In the genomic region with DNA sequence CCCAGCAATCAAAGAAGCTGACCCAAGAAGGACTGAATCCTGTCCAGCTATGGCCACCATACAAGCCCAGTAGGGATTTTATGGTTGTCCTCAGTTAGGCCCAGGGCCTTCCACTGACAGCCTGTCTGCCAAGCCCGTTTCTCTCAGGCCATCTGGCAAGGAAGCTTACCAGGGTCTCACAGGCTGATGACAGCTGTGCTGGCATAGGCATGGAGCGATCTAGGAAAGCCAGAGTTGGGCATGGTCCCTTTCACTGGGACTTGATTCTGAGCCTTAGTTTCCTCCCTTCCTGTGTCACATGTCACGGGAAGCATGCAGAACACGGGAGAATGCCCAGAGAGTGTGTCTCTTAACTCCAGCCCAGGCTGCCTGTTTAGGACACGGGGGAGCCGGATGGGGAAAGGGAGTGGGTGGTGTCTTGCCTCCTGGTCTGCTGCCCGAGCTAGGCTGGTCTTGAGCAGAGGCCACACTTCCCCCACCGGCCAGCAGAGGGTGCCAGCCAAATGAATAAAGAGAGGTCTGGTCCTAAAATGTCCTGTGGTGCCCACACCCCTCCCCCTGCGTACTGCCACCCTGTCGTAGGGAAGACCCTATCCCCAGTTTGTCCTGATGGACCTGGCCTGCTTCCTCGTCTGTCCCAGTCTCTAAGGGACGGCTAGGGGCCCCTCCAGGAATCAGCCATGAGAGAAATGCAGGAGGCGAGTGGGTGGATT, we compare ENCODE assay signal across 8 mouse cellular contexts. TPM values are rescaled to one million over a fixed set of nuclear protein-coding genes. Genes with fewer than 3 reads are reported as not detected.
A peak's percentile ranks its signal among the peaks of the same experiment; 100 is the strongest.
DNase-seq lines count a peak whose midpoint lies in the region; ATAC-seq and TF ChIP-seq lines count a peak whose summit lies in the region.

No protein-coding gene starts in this region.

- H3K9ac ChIP-seq in heart, adult 2 months (ENCODE audit: low read depth, low read length): no peak overlapping the region
- H3K9ac ChIP-seq in limb, embryonic 14.5 days (ENCODE audit: low read depth, low read length, severe bottlenecking): no peak overlapping the region
- H3K9ac ChIP-seq in neural tube, embryonic 11.5 days (ENCODE audit: low read length): no peak overlapping the region

- H3K4me2 ChIP-seq in limb, embryonic 14.5 days (replicated peaks; ENCODE audit: low read depth, low read length, severe bottlenecking): no peak overlapping the region
- H3K4me2 ChIP-seq in neural tube, embryonic 11.5 days (ENCODE audit: low read depth): no peak overlapping the region

- peaks cover 3% of the 10 kb centered on the region for H3K4me1 ChIP-seq in heart, adult 2 months (ENCODE audit: control insufficient read depth, insufficient read depth, low read length)
- H3K4me1 ChIP-seq in limb, embryonic 14.5 days (ENCODE audit: control insufficient read depth, insufficient read depth, low read length): peaks cover 30% of the 10 kb centered on the region
- H3K4me1 ChIP-seq in neural tube, embryonic 11.5 days (ENCODE audit: control insufficient read depth, insufficient read depth, low read length): peaks cover 15% of the 10 kb centered on the region
- peaks cover 2% of the 10 kb centered on the region for H3K4me1 ChIP-seq in testis, adult 2 months (ENCODE audit: control insufficient read depth, insufficient read depth, low read length)

- WGBS in heart, adult 2 months: 18% methylated on average over 13 of the region's 13 CpGs
- WGBS in limb, embryonic 14.5 days: 31% methylated on average over 13 of the region's 13 CpGs
- 34% methylated on average over 13 of the region's 13 CpGs for WGBS in neural tube, embryonic 11.5 days

- peak; percentile 73; the same call in 1 of the 2 replicates for TF ChIP-seq EP300 in heart, adult 2 months (IDR thresholded peaks at IDR 0.05; ENCODE audit: insufficient read depth, low read depth, low read length)

- peak; percentile 81 for DNase-seq in 3T3-L1 (ENCODE audit: low read depth, low spot score)
- peak; percentile 61 for DNase-seq in embryo, embryonic 11.5 days (ENCODE audit: low read depth, low spot score)
- DNase-seq in heart, adult 2 months: peak; percentile 73 to 83
- peak; percentile 71 for DNase-seq in kidney, adult 9 months
- peak; percentile 69 for DNase-seq in limb, embryonic 14.5 days (ENCODE audit: low spot score)
- DNase-seq in neural tube, embryonic 11.5 days (ENCODE audit: low spot score): peak; percentile 83

- intact Hi-C loops in heart, adult 2 months (cut with DNase I): loop anchor here (1.0 to 5.0 kb wide), 2 partner anchors 84 to 283 kb away; no protein-coding TSS in a partner anchor

- no peak for TF ChIP-seq POLR2A in heart, adult 2 months (IDR thresholded peaks at IDR 0.05; ENCODE audit: insufficient read depth, low read depth, low read length)
- 0 out of 2 replicates have a peak, but pooled peaks have one; percentile 17 for TF ChIP-seq POLR2A in limb, embryonic 14.5 days (IDR thresholded peaks at IDR 0.05; ENCODE audit: borderline replicate concordance, extremely low read depth, insufficient read depth, insufficient read length)
- TF ChIP-seq POLR2A in testis, adult 2 months (IDR thresholded peaks at IDR 0.05; ENCODE audit: control insufficient read depth, low read depth, low read length): no peak

- no peaks in the 10 kb centered on the region for H3K27me3 ChIP-seq in heart, adult 2 months (ENCODE audit: control insufficient read depth, insufficient read depth, low read length)
- H3K27me3 ChIP-seq in limb, embryonic 14.5 days (ENCODE audit: control insufficient read depth, insufficient read depth, low read length): no peaks in the 10 kb centered on the region
- H3K27me3 ChIP-seq in neural tube, embryonic 11.5 days (ENCODE audit: control insufficient read depth, insufficient read depth, low read length): no peaks in the 10 kb centered on the region
- no peaks in the 10 kb centered on the region for H3K27me3 ChIP-seq in testis, adult 2 months (ENCODE audit: control insufficient read depth, insufficient read depth, low read length)

- H3K79me2 ChIP-seq in heart, adult 2 months (replicated peaks; ENCODE audit: control insufficient read depth, insufficient read depth, low read length): no peaks in the 10 kb centered on the region

- H3K36me3 ChIP-seq in heart, adult 2 months (ENCODE audit: control insufficient read depth, insufficient read depth, low read length): no peaks in the 10 kb centered on the region
- H3K36me3 ChIP-seq in limb, embryonic 14.5 days (ENCODE audit: control insufficient read depth, insufficient read depth, low read length): peaks cover 29% of the 10 kb centered on the region
- H3K36me3 ChIP-seq in neural tube, embryonic 11.5 days (ENCODE audit: control insufficient read depth, insufficient read depth, low read length): peaks cover 9% of the 10 kb centered on the region; the same call in 1 of the 2 replicates
- H3K36me3 ChIP-seq in testis, adult 2 months (ENCODE audit: control insufficient read depth, insufficient read depth, low read length): no peaks in the 10 kb centered on the region

- ATAC-seq in activated CD4-positive, CD25-positive, alpha-beta regulatory T cell, adult 4 months: peak; percentile 36
- no peak; the same call in 1 of the 2 replicates for ATAC-seq in limb, embryonic 14.5 days (ENCODE audit: low FRiP score, low read depth)
- ATAC-seq in neural tube, embryonic 11.5 days (ENCODE audit: insufficient read depth, low FRiP score, low TSS enrichment): no peak

- no peak overlapping the region for H3K4me3 ChIP-seq in heart, adult 2 months
- H3K4me3 ChIP-seq in limb, embryonic 14.5 days (replicated peaks; ENCODE audit: low read length): no peak overlapping the region
- no peak overlapping the region for H3K4me3 ChIP-seq in neural tube, embryonic 11.5 days (ENCODE audit: low read depth, low read length)
- no peak overlapping the region for H3K4me3 ChIP-seq in testis, adult 2 months (ENCODE audit: control insufficient read depth, low read depth, low read length)

- peak; percentile 92 for TF ChIP-seq CTCF in heart, adult 2 months (IDR thresholded peaks at IDR 0.05)
- peak; percentile 70; the same call in 1 of the 2 replicates for TF ChIP-seq CTCF in testis, adult 2 months (IDR thresholded peaks at IDR 0.05; ENCODE audit: control insufficient read depth, insufficient read depth, insufficient replicate concordance, low read depth, low read length)

- H3K27ac ChIP-seq in heart, adult 2 months: no peak overlapping the region
- H3K27ac ChIP-seq in limb, embryonic 14.5 days (replicated peaks; ENCODE audit: low read depth, low read length): no peak overlapping the region
- no peak overlapping the region for H3K27ac ChIP-seq in neural tube, embryonic 11.5 days (ENCODE audit: low read depth, low read length)
- no peak overlapping the region for H3K27ac ChIP-seq in testis, adult 2 months (ENCODE audit: control insufficient read depth, insufficient read depth, low read depth, low read length)

- H3K9me3 ChIP-seq in limb, embryonic 14.5 days (ENCODE audit: control insufficient read depth, low read length): no peaks in the 10 kb centered on the region
- H3K9me3 ChIP-seq in neural tube, embryonic 11.5 days (ENCODE audit: control insufficient read depth, low read length): no peaks in the 10 kb centered on the region

RNA-seq across cellular contexts. Expression of a gene that starts 29.5 kb away (rescaled TPM):
- polyA plus RNA-seq in activated CD4-positive, CD25-positive, alpha-beta regulatory T cell, adult 4 months (2017; shearing (Covaris generic)): 1 to 10 TPM; 4.7 to 6.6 TPM
- total RNA-seq in heart, adult 2 months (2021): 10 to 100 TPM; 28.9 to 31.9 TPM
- polyA plus RNA-seq in heart, adult 2 months (2012; rRNA removed): 14.8 and 20.6 TPM in 2 replicates
- polyA plus RNA-seq in limb, embryonic 14.5 days (2012; rRNA removed): 37.7 and 46.2 TPM in 2 replicates
- polyA plus RNA-seq in limb, embryonic 14.5 days (2014; fragmentation: Nextera tagmentation; extraction: Ambion mirVana): 5.5 and 6.0 TPM in 2 replicates
- 6.0 and 6.9 TPM in 2 replicates for polyA plus RNA-seq in neural tube, embryonic 11.5 days (2014; fragmentation: Nextera tagmentation; extraction: Ambion mirVana)
- polyA plus RNA-seq in testis, adult 2 months (2012; rRNA removed): 225 and 271 TPM in 2 replicates

RNA-seq across cellular contexts. Expression of a gene that starts 29.8 kb away (rescaled TPM):
- 10 to 100 TPM; 28.1 to 29.3 TPM for polyA plus RNA-seq in activated CD4-positive, CD25-positive, alpha-beta regulatory T cell, adult 4 months (2017; shearing (Covaris generic))
- total RNA-seq in heart, adult 2 months (2021): 10 to 100 TPM; 84.6 to 99.8 TPM
- 25.0 and 46.8 TPM in 2 replicates for polyA plus RNA-seq in heart, adult 2 months (2012; rRNA removed)
- 55.1 and 62.5 TPM in 2 replicates for polyA plus RNA-seq in limb, embryonic 14.5 days (2012; rRNA removed)
- 75.4 and 76.1 TPM in 2 replicates for polyA plus RNA-seq in limb, embryonic 14.5 days (2014; fragmentation: Nextera tagmentation; extraction: Ambion mirVana)
- polyA plus RNA-seq in neural tube, embryonic 11.5 days (2014; fragmentation: Nextera tagmentation; extraction: Ambion mirVana): 86.5 and 91.6 TPM in 2 replicates
- 33.8 and 37.9 TPM in 2 replicates for polyA plus RNA-seq in testis, adult 2 months (2012; rRNA removed)
